Mouse (Mus musculus): Measurements from ENCODE around the gene Tmem222. TPM values are rescaled to one million over a fixed set of nuclear protein-coding genes. Genes with fewer than 3 reads are reported as not detected.

Tmem222 gene
- polyA plus RNA-seq (2011; ENCODE audit: insufficient read depth, insufficient read length, low read depth, missing spikeins), result 28.5 and 32.4 TPM in 2 replicates

GRCm38 (mm10) chr4:133277104-133278026 lies at the start of gene Tmem222:
Gene Tmem222 (minus strand): TSS chr4:133277792.
- Histone ChIP-seq H3K27ac (ENCODE audit: insufficient read depth, low read length) (peak within 1 kb of the TSS; percentile 84), H3K4me1 (ENCODE audit: control insufficient read depth, insufficient read depth, low read length) (no peaks in the 10 kb centered on the region), H3K36me3 (ENCODE audit: control insufficient read depth, insufficient read depth, low read length, poor library complexity, severe bottlenecking) (no peaks in the 10 kb centered on the region), H3K9me3 (replicated peaks; ENCODE audit: control insufficient read depth, insufficient read depth, low read length, poor library complexity, severe bottlenecking) (no peaks in the 10 kb centered on the region), H3K9ac (ENCODE audit: low read depth, poor library complexity, severe bottlenecking) (peak within 1 kb of the TSS; percentile 81), H3K27me3 (ENCODE audit: control insufficient read depth, insufficient read depth, low read length, poor library complexity, severe bottlenecking) (no peaks in the 10 kb centered on the region), H3K4me3 (ENCODE audit: low read depth, low read length) (peak within 1 kb of the TSS; percentile 89)
- TF ChIP-seq CTCF (IDR thresholded peaks at IDR 0.05; ENCODE audit: low read depth, low read length) (no peak), EP300 (IDR thresholded peaks at IDR 0.05; ENCODE audit: insufficient read depth, low read depth, low read length) (peak; percentile 74), POLR2A (IDR thresholded peaks at IDR 0.05; ENCODE audit: insufficient read depth, low read length) (peak; percentile 8)

DNA sequence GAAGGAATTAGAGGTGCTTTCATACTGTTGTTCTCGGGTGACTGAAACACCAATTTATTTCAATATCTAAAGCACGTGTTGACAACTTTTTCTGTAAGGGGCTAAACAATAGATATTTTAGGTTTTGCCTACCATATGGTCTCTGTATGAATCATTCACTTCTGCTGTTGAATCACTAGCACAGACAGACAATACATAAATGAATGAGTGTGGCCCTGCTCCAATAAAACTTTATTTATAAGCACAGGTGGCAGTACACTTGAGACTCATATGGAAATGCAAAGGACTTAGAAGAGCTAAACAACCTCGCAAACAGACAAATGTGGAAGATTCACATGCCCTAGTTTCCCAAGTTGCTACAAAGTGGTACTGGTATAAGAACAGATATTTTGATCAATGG lies 42.1 kb upstream of the Tmem222 start:
- Histone ChIP-seq H3K4me3 (ENCODE audit: low read depth, low read length) (no peak overlapping the region), H3K27ac (ENCODE audit: insufficient read depth, low read length) (no peak overlapping the region)
- no peak for TF ChIP-seq POLR2A (IDR thresholded peaks at IDR 0.05; ENCODE audit: insufficient read depth, low read length)
- no peak for TF ChIP-seq EP300 (IDR thresholded peaks at IDR 0.05; ENCODE audit: insufficient read depth, low read depth, low read length)
- no peak for TF ChIP-seq CTCF (IDR thresholded peaks at IDR 0.05; ENCODE audit: low read depth, low read length)

DNA sequence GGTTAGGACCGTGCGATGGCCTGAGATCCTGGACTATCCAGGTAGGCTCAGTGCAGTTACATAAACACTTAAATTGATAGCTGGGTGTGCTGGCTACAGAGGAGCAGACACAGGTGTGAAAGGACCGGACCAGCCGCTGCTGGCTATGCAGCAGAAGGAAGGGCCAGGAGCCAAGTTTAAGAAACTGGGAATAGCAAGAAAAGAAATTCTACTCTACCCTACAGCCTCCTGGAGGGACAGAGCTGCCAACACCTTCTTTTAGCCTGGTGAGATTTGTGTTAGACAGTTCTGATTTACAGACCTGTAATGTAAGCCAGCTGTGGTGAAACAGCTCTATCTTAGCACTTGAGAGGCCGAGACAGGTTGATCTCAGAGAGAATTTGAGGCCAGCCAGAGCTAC lies 38.4 kb upstream of the Tmem222 start:
- H3K4me3 ChIP-seq (ENCODE audit: low read depth, low read length), result no peak overlapping the region

More for the DNA sequence above, 42.1 kb upstream of the Tmem222 start:
- Histone ChIP-seq H3K27me3 (ENCODE audit: control insufficient read depth, insufficient read depth, low read length, poor library complexity, severe bottlenecking) (no peaks in the 10 kb centered on the region), H3K9me3 (replicated peaks; ENCODE audit: control insufficient read depth, insufficient read depth, low read length, poor library complexity, severe bottlenecking) (no peaks in the 10 kb centered on the region), H3K4me1 (ENCODE audit: control insufficient read depth, insufficient read depth, low read length) (no peaks in the 10 kb centered on the region), H3K9ac (ENCODE audit: low read depth, poor library complexity, severe bottlenecking) (no peak overlapping the region), H3K36me3 (ENCODE audit: control insufficient read depth, insufficient read depth, low read length, poor library complexity, severe bottlenecking) (peaks cover 9% of the 10 kb centered on the region)

GRCm38 (mm10) chr4:133314896-133315295 lies 37.3 kb upstream of the Tmem222 start:
- Histone ChIP-seq H3K36me3 (ENCODE audit: control insufficient read depth, insufficient read depth, low read length, poor library complexity, severe bottlenecking) (peaks cover 5% of the 10 kb centered on the region), H3K27me3 (ENCODE audit: control insufficient read depth, insufficient read depth, low read length, poor library complexity, severe bottlenecking) (no peaks in the 10 kb centered on the region), H3K9me3 (replicated peaks; ENCODE audit: control insufficient read depth, insufficient read depth, low read length, poor library complexity, severe bottlenecking) (no peaks in the 10 kb centered on the region), H3K27ac (ENCODE audit: insufficient read depth, low read length) (no peak overlapping the region), H3K4me3 (ENCODE audit: low read depth, low read length) (no peak overlapping the region), H3K9ac (ENCODE audit: low read depth, poor library complexity, severe bottlenecking) (no peak overlapping the region), H3K4me1 (ENCODE audit: control insufficient read depth, insufficient read depth, low read length) (no peaks in the 10 kb centered on the region)
- TF ChIP-seq EP300 (IDR thresholded peaks at IDR 0.05; ENCODE audit: insufficient read depth, low read depth, low read length) (no peak), POLR2A (IDR thresholded peaks at IDR 0.05; ENCODE audit: insufficient read depth, low read length) (no peak), CTCF (IDR thresholded peaks at IDR 0.05; ENCODE audit: low read depth, low read length) (no peak)

More for the DNA sequence above, 38.4 kb upstream of the Tmem222 start:
- Histone ChIP-seq H3K36me3 (ENCODE audit: control insufficient read depth, insufficient read depth, low read length, poor library complexity, severe bottlenecking) (peaks cover 5% of the 10 kb centered on the region), H3K9ac (ENCODE audit: low read depth, poor library complexity, severe bottlenecking) (no peak overlapping the region), H3K9me3 (replicated peaks; ENCODE audit: control insufficient read depth, insufficient read depth, low read length, poor library complexity, severe bottlenecking) (no peaks in the 10 kb centered on the region), H3K27ac (ENCODE audit: insufficient read depth, low read length) (no peak overlapping the region), H3K27me3 (ENCODE audit: control insufficient read depth, insufficient read depth, low read length, poor library complexity, severe bottlenecking) (no peaks in the 10 kb centered on the region), H3K4me1 (ENCODE audit: control insufficient read depth, insufficient read depth, low read length) (no peaks in the 10 kb centered on the region)
- TF ChIP-seq EP300 (IDR thresholded peaks at IDR 0.05; ENCODE audit: insufficient read depth, low read depth, low read length), result no peak
- TF ChIP-seq POLR2A (IDR thresholded peaks at IDR 0.05; ENCODE audit: insufficient read depth, low read length), result no peak
- TF ChIP-seq CTCF (IDR thresholded peaks at IDR 0.05; ENCODE audit: low read depth, low read length), result no peak

- H3K4me3 ChIP-seq (ENCODE audit: low read depth, low read length), result no peak overlapping the region
- H3K4me1 ChIP-seq (ENCODE audit: control insufficient read depth, insufficient read depth, low read length), result no peaks in the 10 kb centered on the region
- H3K9me3 ChIP-seq (replicated peaks; ENCODE audit: control insufficient read depth, insufficient read depth, low read length, poor library complexity, severe bottlenecking), result no peaks in the 10 kb centered on the region
- no peak overlapping the region for H3K27ac ChIP-seq (ENCODE audit: insufficient read depth, low read length)
- H3K36me3 ChIP-seq (ENCODE audit: control insufficient read depth, insufficient read depth, low read length, poor library complexity, severe bottlenecking), result no peaks in the 10 kb centered on the region; the same call in none of the 2 replicates
- TF ChIP-seq POLR2A (IDR thresholded peaks at IDR 0.05; ENCODE audit: insufficient read depth, low read length) (no peak), EP300 (IDR thresholded peaks at IDR 0.05; ENCODE audit: insufficient read depth, low read depth, low read length) (no peak), CTCF (IDR thresholded peaks at IDR 0.05; ENCODE audit: low read depth, low read length) (peak; percentile 96)
- no peaks in the 10 kb centered on the region for H3K27me3 ChIP-seq (ENCODE audit: control insufficient read depth, insufficient read depth, low read length, poor library complexity, severe bottlenecking)
- H3K9ac ChIP-seq (ENCODE audit: low read depth, poor library complexity, severe bottlenecking), result no peak overlapping the region
These were observed 32.4 kb upstream of the Tmem222 start for GRCm38 (mm10) chr4:133309948-133310347.

GRCm38 (mm10) chr4:133307331-133307730 lies 29.7 kb upstream of the Tmem222 start:
- no peak overlapping the region for H3K4me3 ChIP-seq (ENCODE audit: low read depth, low read length)
- no peaks in the 10 kb centered on the region for H3K4me1 ChIP-seq (ENCODE audit: control insufficient read depth, insufficient read depth, low read length)
- H3K27me3 ChIP-seq (ENCODE audit: control insufficient read depth, insufficient read depth, low read length, poor library complexity, severe bottlenecking), result no peaks in the 10 kb centered on the region
- H3K36me3 ChIP-seq (ENCODE audit: control insufficient read depth, insufficient read depth, low read length, poor library complexity, severe bottlenecking), result no peaks in the 10 kb centered on the region; the same call in 1 of the 2 replicates
- TF ChIP-seq POLR2A (IDR thresholded peaks at IDR 0.05; ENCODE audit: insufficient read depth, low read length) (no peak), CTCF (IDR thresholded peaks at IDR 0.05; ENCODE audit: low read depth, low read length) (peak; percentile 86)
- no peaks in the 10 kb centered on the region for H3K9me3 ChIP-seq (replicated peaks; ENCODE audit: control insufficient read depth, insufficient read depth, low read length, poor library complexity, severe bottlenecking)
- no peak overlapping the region for H3K27ac ChIP-seq (ENCODE audit: insufficient read depth, low read length)
- no peak overlapping the region for H3K9ac ChIP-seq (ENCODE audit: low read depth, poor library complexity, severe bottlenecking)

Measured in ES-Bruce4 (cell line).